Mouse (Mus musculus) spleen, adult 2 months (tissue): ENCODE data around the gene Tes3-ps.

Source experiments
- CTCF ChIP-seq: fragments of 200-500 bp; IDR thresholded peaks from 2 replicates; pipeline ENCODE4 v1.5.1; 2011; ENCODE audit warnings: mild to moderate bottlenecking, inconsistent platforms; ENCODE audit not compliant: insufficient read depth, insufficient read length, insufficient replicate concordance; ENCODE audit errors: extremely low read depth
- POLR2A ChIP-seq: fragments of 200-500 bp; IDR thresholded peaks from 2 replicates; pipeline ENCODE4 v1.6.1; 2011; ENCODE audit warnings: low read depth, low read length, inconsistent platforms

GRCm38 (mm10) chr13:49465875-49466274 is 27.2 kb upstream of the Tes3-ps start:
- TF ChIP-seq POLR2A (no peak), CTCF (no peak)
